In genomic region chr1:133353371-133353809, GRCm38 (mm10) we compare ENCODE assay signal across 9 mouse cellular contexts. TPM values are rescaled to one million over a fixed set of nuclear protein-coding genes. Genes with fewer than 3 reads are reported as not detected.
DNase-seq lines count a peak whose midpoint lies in the region; TF ChIP-seq lines count a peak whose summit lies in the region.
"Had no signal": no experiment of that assay in that cellular context is flagged by ENCODE, and none has a peak within 500 bp of the region (broad histone marks: within the 10 kb centered on the region; RNA-seq: fewer than 3 reads in every experiment).

No protein-coding gene starts in this region.

- H3K27me3 ChIP-seq in E14TG2a.4 (ENCODE audit: insufficient read depth, low read length): peaks cover 51% of the 10 kb centered on the region

- peak; percentile 82 for TF ChIP-seq CTCF in E14TG2a.4 (conservative IDR thresholded peaks at IDR 0.05; ENCODE audit: low read length)
- TF ChIP-seq CTCF in layer of hippocampus, adult 2 months (conservative IDR thresholded peaks at IDR 0.05): peak; percentile 100

- no peak overlapping the region for H3K27ac ChIP-seq in layer of hippocampus, adult 2 months
- H3K27ac ChIP-seq: liver, embryonic 13.5 days had no signal

- no peaks in the 10 kb centered on the region for H3K36me3 ChIP-seq in E14TG2a.4 (ENCODE audit: insufficient read depth, low read length)
- H3K36me3 ChIP-seq: liver, embryonic 13.5 days had no signal

- H3K9me3 ChIP-seq in E14TG2a.4 (ENCODE audit: low read length): no peaks in the 10 kb centered on the region
- H3K9me3 ChIP-seq: liver, embryonic 13.5 days had no signal

- peak; percentile 80 to 85 for DNase-seq in adrenal gland, adult 18-20 months (ENCODE audit: low spot score in 2 of 2)
- DNase-seq in embryo, embryonic 10 days (ENCODE audit: low spot score): peak; percentile 86
- DNase-seq in gastrocnemius, postnatal 25 days: peak; percentile 36
- DNase-seq in layer of hippocampus, adult 2 months (ENCODE audit: low spot score in 2 of 2): peak; percentile 77 to 86
- peak; percentile 79 for DNase-seq in lung, postnatal 25 days (ENCODE audit: low spot score)
- DNase-seq in right cerebral cortex, adult 2 months (ENCODE audit: low spot score in 2 of 2): peak; percentile 90
- peak; percentile 67 to 70 for DNase-seq in urinary bladder, postnatal 36 days (ENCODE audit: low spot score in 2 of 2)
- DNase-seq: liver, embryonic 13.5 days had no signal

- peaks cover 8% of the 10 kb centered on the region; the same call in 1 of the 2 replicates for H3K4me1 ChIP-seq in E14TG2a.4 (replicated peaks; ENCODE audit: low read depth, low read length)
- H3K4me1 ChIP-seq: liver, embryonic 13.5 days had no signal

- H3K4me3 ChIP-seq in E14TG2a.4 (replicated peaks; ENCODE audit: low read length): no peak overlapping the region
- no peak overlapping the region for H3K4me3 ChIP-seq in layer of hippocampus, adult 2 months
- H3K4me3 ChIP-seq: liver, embryonic 13.5 days had no signal

RNA-seq across cellular contexts. Expression of gene Ren1, which starts 3.1 kb away (rescaled TPM):
- total RNA-seq in adrenal gland, adult 18-20 months (2021): 10 to 100 TPM in 1 of 2 experiments, 1 to 10 TPM in 1; 5.5 to 26.0 TPM
- total RNA-seq in gastrocnemius, postnatal 25 days (2021): not detected
- not detected for total RNA-seq in layer of hippocampus, adult 2 months (2021)

RNA-seq across cellular contexts. Expression of gene Etnk2, which starts 10.0 kb away (rescaled TPM):
- 10 to 100 TPM in 1 of 2 experiments, 1 to 10 TPM in 1; 7.7 to 52.9 TPM for total RNA-seq in adrenal gland, adult 18-20 months (2021)
- under 1 TPM in 1 of 2 experiments, not detected in 1; 0.13 TPM for total RNA-seq in gastrocnemius, postnatal 25 days (2021)
- total RNA-seq in layer of hippocampus, adult 2 months (2021): 1 to 10 TPM; 1.1 to 1.6 TPM

RNA-seq across cellular contexts. Expression of gene Kiss1, which starts 31.7 kb away (rescaled TPM):
- total RNA-seq in adrenal gland, adult 18-20 months (2021): not detected
- not detected for total RNA-seq in gastrocnemius, postnatal 25 days (2021)
- not detected for total RNA-seq in layer of hippocampus, adult 2 months (2021)

RNA-seq across cellular contexts. Expression of gene Golt1a, which starts 43.8 kb away (rescaled TPM):
- 1 to 10 TPM in 1 of 2 experiments, under 1 TPM in 1; 0.96 to 1.2 TPM for total RNA-seq in adrenal gland, adult 18-20 months (2021)
- not detected for total RNA-seq in gastrocnemius, postnatal 25 days (2021)
- total RNA-seq in layer of hippocampus, adult 2 months (2021): not detected

Comparison
In these comparisons a context has a peak if more than half of its experiments do, and no peak if none do; other contexts are left out.
1. DNase-seq: peak in every context shown above with its lines; median percentile 90 in right cerebral cortex, adult 2 months; 86 in embryo, embryonic 10 days; 82 in adrenal gland, adult 18-20 months; 82 in layer of hippocampus, adult 2 months; 79 in lung, postnatal 25 days; 68 in urinary bladder, postnatal 36 days; 36 in gastrocnemius, postnatal 25 days.
2. RNA of gene Ren1, which starts 3.1 kb away (total RNA-seq): 5.5 to 26.0 TPM in adrenal gland, adult 18-20 months; not detected in layer of hippocampus, adult 2 months and not detected in gastrocnemius, postnatal 25 days; every median in the first group is over 4 times any median in the second.